Mouse (Mus musculus): Measurements from ENCODE around the gene Clec2e.
A peak's percentile ranks its signal among the peaks of the same experiment; 100 is the strongest.

The Clec2e gene

GRCm38 (mm10) chr6:129065407-129065806 lies 35.3 kb downstream of the Clec2e start:
- DNase-seq (ENCODE audit: inconsistent age in 2 of 2, low spot score in 1 of 2), result no peak

GRCm38 (mm10) chr6:129058013-129058412 lies 42.7 kb downstream of the Clec2e start:
- DNase-seq (ENCODE audit: inconsistent age in 2 of 2, low spot score in 1 of 2), result no peak

- no peak for DNase-seq (ENCODE audit: inconsistent age in 2 of 2, low spot score in 1 of 2)
These were observed 44.5 kb downstream of the Clec2e start for GRCm38 (mm10) chr6:129056237-129056636.

GRCm38 (mm10) chr6:129051731-129052130 lies 49.0 kb downstream of the Clec2e start:
- peak in 1 of 2 experiments; percentile 53 for DNase-seq (ENCODE audit: inconsistent age in 2 of 2, low spot score in 1 of 2)

- DNase-seq (ENCODE audit: inconsistent age in 2 of 2, low spot score in 1 of 2), result no peak
These were observed 49.6 kb downstream of the Clec2e start for GRCm38 (mm10) chr6:129051086-129051485.

- no peak for DNase-seq (ENCODE audit: inconsistent age in 2 of 2, low spot score in 1 of 2)
These were observed 51.0 kb downstream of the Clec2e start for GRCm38 (mm10) chr6:129049596-129050251.

GRCm38 (mm10) chr6:129048857-129049473 lies 51.7 kb downstream of the Clec2e start:
- peak; percentile 36 to 78 for DNase-seq (ENCODE audit: inconsistent age in 2 of 2, low spot score in 1 of 2)

GRCm38 (mm10) chr6:129048381-129048780 lies 52.3 kb downstream of the Clec2e start:
- DNase-seq (ENCODE audit: inconsistent age in 2 of 2, low spot score in 1 of 2), result no peak

- DNase-seq (ENCODE audit: inconsistent age in 2 of 2, low spot score in 1 of 2), result no peak
These were observed 55.1 kb downstream of the Clec2e start, which contains the start of gene Klrb1f for GRCm38 (mm10) chr6:129045601-129046000. Gene Klrb1f (plus strand): TSS chr6:129045901.

GRCm38 (mm10) chr6:129042470-129042869 lies 58.2 kb downstream of the Clec2e start:
- DNase-seq (ENCODE audit: inconsistent age in 2 of 2, low spot score in 1 of 2), result no peak
